Mouse (Mus musculus) liver, postnatal 0 days (tissue): Measurements from ENCODE around the gene Zfp951. TPM values are rescaled to one million over a fixed set of nuclear protein-coding genes. Genes with fewer than 3 reads are reported as not detected.
A peak's percentile ranks its signal among the peaks of the same experiment; 100 is the strongest.
"Not testable (repeated sequence)": the region's sequence is repeated elsewhere in the genome, so short reads cannot be mapped to it uniquely, and the experiment has no call there.

Source experiments
- ATAC-seq: fragments of 200-750 bp; cut with Nextera tagmentation; 2 replicates; pipeline ENCODE4 v1.8.0; 2017; ENCODE audit warnings: mild to moderate bottlenecking, moderate library complexity
- DNase-seq: peaks from one replicate; pipeline ENCODE4 v3.0.0-alpha.2; 2016
- H3K27ac ChIP-seq: fragments of 300-500 bp; sonication (generic); 2 replicates; pipeline ENCODE4 v1.5.1; 2014; ENCODE audit warnings: antibody characterized with exemption, moderate library complexity, mild to moderate bottlenecking, low read depth
- H3K27me3 ChIP-seq: fragments of 300-500 bp; sonication (generic); 2 replicates; pipeline ENCODE4 v1.6.1; 2014; ENCODE audit warnings: low read length, control low read depth, mixed read lengths; ENCODE audit not compliant: insufficient read depth
- H3K36me3 ChIP-seq: fragments of 300-500 bp; sonication (generic); replicated peaks from 2 replicates; pipeline ENCODE4 v1.6.1; 2014; ENCODE audit warnings: mild to moderate bottlenecking, control low read depth, low read length, moderate library complexity, mixed read lengths; ENCODE audit not compliant: insufficient read depth
- H3K4me1 ChIP-seq: fragments of 300-500 bp; sonication (generic); 2 replicates; pipeline ENCODE4 v1.6.1; 2014; ENCODE audit warnings: antibody characterized with exemption, mild to moderate bottlenecking, control low read depth; ENCODE audit not compliant: insufficient read depth
- H3K4me2 ChIP-seq: fragments of 300-500 bp; sonication (generic); 2 replicates; pipeline ENCODE4 v1.6.1; 2014; ENCODE audit warnings: low read depth, mild to moderate bottlenecking, low read length, moderate library complexity, mixed read lengths
- H3K4me3 ChIP-seq: fragments of 300-500 bp; sonication (generic); 2 replicates; pipeline ENCODE4 v1.5.1; 2014; ENCODE audit warnings: low read depth, low read length
- H3K9ac ChIP-seq: fragments of 300-500 bp; sonication (generic); replicated peaks from 2 replicates; pipeline ENCODE4 v1.6.1; 2014; ENCODE audit warnings: mild to moderate bottlenecking, moderate library complexity
- H3K9me3 ChIP-seq: fragments of 300-500 bp; sonication (generic); 2 replicates; pipeline ENCODE4 v1.6.1; 2016; ENCODE audit warnings: mild to moderate bottlenecking, control low read depth, low read length, mixed read lengths
- CTCF ChIP-seq: sonication (generic); IDR thresholded peaks from 2 replicates; pipeline ENCODE4 v1.5.1; 2016; ENCODE audit warnings: antibody characterized with exemption, low read depth
- EP300 ChIP-seq: IDR thresholded peaks from 2 replicates; pipeline ENCODE4 v1.6.1; 2016; ENCODE audit warnings: antibody characterized with exemption, low read depth, mild to moderate bottlenecking
- WGBS: fragments of 180-500 bp; shearing (Covaris S2); extraction: QIAGEN DNeasy Blood & Tissue Kit; methylation state at CpG from one replicate; pipeline ENCODE4 v1.1.7; 2014; ENCODE audit not compliant: insufficient replicate concordance; 5-methylcytosine and 5-hydroxymethylcytosine counted together
- polyA plus RNA-seq: library from polyadenylated mRNA; unstranded; fragments of >200 nt; fragmentation: Nextera tagmentation; extraction: Ambion mirVana; gene quantifications from 2 replicates; pipeline ENCODE4 v1.2.1, GENCODE M21; 2015

Gene Zfp951
- polyA plus RNA-seq = 0.74 and 0.95 TPM in 2 replicates

GRCm38 (mm10) chr5:104859962-104860525 lies at the start of gene Zfp951:
Gene Zfp951 (minus strand): TSS chr5:104860070.
- WGBS = 32% methylated on average over 11 of the region's 12 CpGs
- DNase-seq (peak; percentile 24), ATAC-seq (peak; percentile 96)
- not testable (repeated sequence) for H3K4me1 ChIP-seq, H3K9me3 ChIP-seq, H3K27me3 ChIP-seq, H3K4me2 ChIP-seq, H3K9ac ChIP-seq, H3K36me3 ChIP-seq
- peak within 1 kb of the TSS; percentile 66 for H3K27ac ChIP-seq
- H3K4me3 ChIP-seq = peak within 1 kb of the TSS; percentile 17; the same call in 1 of the 2 replicates

- not testable (repeated sequence) for H3K27me3 ChIP-seq, H3K4me2 ChIP-seq, H3K9me3 ChIP-seq, H3K4me3 ChIP-seq, DNase-seq, ATAC-seq, H3K9ac ChIP-seq, H3K36me3 ChIP-seq, H3K27ac ChIP-seq, H3K4me1 ChIP-seq
- WGBS = 82% methylated on average over 5 of the region's 5 CpGs
These were observed 46.7 kb upstream of the Zfp951 start for GRCm38 (mm10) chr5:104906556-104906955.

- DNase-seq = peak; percentile 11
- H3K4me1 ChIP-seq = not testable (repeated sequence)
These were observed 567 bp downstream of the Zfp951 start for GRCm38 (mm10) chr5:104859045-104859961.

GRCm38 (mm10) chr5:104854546-104854945 lies 5.3 kb downstream of the Zfp951 start:
- H3K9me3 ChIP-seq, H3K9ac ChIP-seq, H3K36me3 ChIP-seq, H3K4me2 ChIP-seq, H3K4me3 ChIP-seq, H3K27me3 ChIP-seq, ATAC-seq, H3K27ac ChIP-seq, H3K4me1 ChIP-seq, DNase-seq: not testable (repeated sequence)
- 68% methylated on average over 3 of the region's 3 CpGs for WGBS

More at GRCm38 (mm10) chr5:104859045-104859961, 567 bp downstream of the Zfp951 start:
- H3K9me3 ChIP-seq, H3K9ac ChIP-seq, H3K4me2 ChIP-seq, H3K36me3 ChIP-seq, H3K27me3 ChIP-seq: not testable (repeated sequence)
- Histone ChIP-seq H3K27ac (peak overlapping the region; percentile 66), H3K4me3 (peak overlapping the region; percentile 17; the same call in 1 of the 2 replicates)
- WGBS = 44% methylated on average over 10 of the region's 15 CpGs
- ATAC-seq = peak; percentile 82

GRCm38 (mm10) chr5:104833330-104833729 lies 26.5 kb downstream of the Zfp951 start:
- H3K4me1 ChIP-seq = no peaks in the 10 kb centered on the region
- no peak overlapping the region for H3K4me3 ChIP-seq
- no peak overlapping the region for H3K27ac ChIP-seq
- H3K27me3 ChIP-seq = no peaks in the 10 kb centered on the region
- no peak overlapping the region for H3K9ac ChIP-seq
- TF ChIP-seq CTCF = no peak
- TF ChIP-seq EP300 = no peak
- H3K9me3 ChIP-seq = peaks cover 8% of the 10 kb centered on the region
- DNase-seq (no peak), ATAC-seq (no peak)
- no peak overlapping the region for H3K4me2 ChIP-seq
- H3K36me3 ChIP-seq = no peaks in the 10 kb centered on the region

GRCm38 (mm10) chr5:104829611-104830010 lies 30.3 kb downstream of the Zfp951 start:
- H3K36me3 ChIP-seq = no peaks in the 10 kb centered on the region
- H3K4me1 ChIP-seq = no peaks in the 10 kb centered on the region
- H3K27ac ChIP-seq = no peak overlapping the region
- peaks cover 15% of the 10 kb centered on the region for H3K9me3 ChIP-seq
- no peak for DNase-seq
- 62% methylated on average over 1 of the region's 1 CpGs for WGBS
- H3K4me2 ChIP-seq = no peak overlapping the region
- TF ChIP-seq EP300 (no peak), CTCF (no peak)
- no peak overlapping the region for H3K4me3 ChIP-seq
- no peaks in the 10 kb centered on the region for H3K27me3 ChIP-seq
- no peak for ATAC-seq
- no peak overlapping the region for H3K9ac ChIP-seq

- not testable (repeated sequence) for H3K27me3 ChIP-seq, H3K27ac ChIP-seq, ATAC-seq, H3K4me1 ChIP-seq, DNase-seq, H3K4me3 ChIP-seq, H3K9me3 ChIP-seq, H3K36me3 ChIP-seq, H3K4me2 ChIP-seq, H3K9ac ChIP-seq
- 62% methylated on average over 6 of the region's 6 CpGs for WGBS
These were observed 89.7 kb downstream of the Zfp951 start for GRCm38 (mm10) chr5:104770138-104770537.

Other genes starting within 250 kb of the Zfp951 start
- 3.8 and 4.2 TPM in 2 replicates for gene Abcg3, start 122.6 kb upstream of the Zfp951 start, polyA plus RNA-seq